Mouse (Mus musculus) CD8-positive naive resting alpha-beta T cell, adult 2 months (primary cell): ENCODE measurements at regions not wholly inside any gene's neighbourhood (a gene's known extent, or its start where the extent isn't known, plus 50 kb on each side); places are given as distances from the start of the nearest gene placed in this dataset.

Source experiments
- DNase-seq, 2 experiments: peaks; one replicate each; pipeline ENCODE4 v3.0.0; 2022; ENCODE audit warnings: low read depth in 2 of 2, low spot score in 2 of 2

DNA sequence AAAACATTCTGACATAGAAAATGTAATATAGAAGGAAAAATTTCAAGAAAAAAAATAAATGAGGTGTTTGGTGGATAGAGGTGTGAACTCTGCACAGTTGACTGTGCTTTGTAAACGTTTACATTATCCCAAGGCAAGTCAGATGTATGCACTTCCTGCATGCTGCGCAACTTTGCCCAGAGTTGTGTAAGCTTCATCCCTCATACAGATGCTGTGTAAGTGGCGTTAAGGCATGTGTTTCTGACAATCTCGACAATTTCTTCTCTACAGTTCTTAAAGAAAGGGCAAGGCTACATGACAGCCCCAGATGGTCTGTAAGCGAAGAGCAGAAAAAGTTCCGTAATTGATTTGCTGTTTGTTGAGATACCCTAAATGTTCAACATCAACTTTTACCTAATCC is 476.6 kb upstream of the Pitx2 start:
- no peak for DNase-seq

DNA sequence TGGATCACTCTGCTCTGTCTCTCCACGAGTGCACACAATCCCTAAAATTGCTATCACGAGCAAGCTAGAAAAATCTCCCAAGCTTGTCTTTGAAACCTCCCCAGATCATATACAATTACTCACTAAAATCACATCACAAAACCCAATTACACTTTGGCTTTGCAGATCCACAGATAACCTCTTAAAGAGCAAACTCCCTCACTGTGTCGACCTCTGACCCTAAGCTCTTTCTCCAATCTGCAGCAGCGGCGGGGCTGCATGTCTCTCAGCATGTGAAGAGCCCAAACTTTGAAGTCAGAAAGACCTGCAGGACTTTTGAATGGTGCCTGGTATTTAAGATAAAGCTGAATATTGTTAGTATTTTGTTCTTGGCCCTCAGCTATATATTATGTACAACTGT is 479.4 kb upstream of the Pitx2 start:
- no peak for DNase-seq

DNA sequence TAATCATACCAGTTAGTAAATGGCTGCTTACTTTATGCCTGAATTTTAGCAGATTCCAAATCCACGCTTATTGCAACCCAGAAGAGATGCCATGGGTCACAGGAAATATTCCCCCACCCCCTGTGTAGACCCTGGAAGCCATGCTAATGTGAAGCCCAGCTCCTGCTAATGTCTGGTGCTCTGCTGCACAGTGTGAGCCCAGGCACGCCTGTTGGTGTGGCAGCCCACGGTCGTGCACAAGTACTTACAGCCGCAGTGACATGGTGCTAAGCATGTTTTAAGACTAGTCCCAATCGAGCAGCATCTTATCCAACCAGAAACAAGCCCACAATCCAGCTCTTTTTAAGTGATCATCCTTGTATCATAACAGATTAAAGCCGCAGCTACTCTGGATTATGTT is 480.5 kb upstream of the Pitx2 start:
- DNase-seq = no peak

DNA sequence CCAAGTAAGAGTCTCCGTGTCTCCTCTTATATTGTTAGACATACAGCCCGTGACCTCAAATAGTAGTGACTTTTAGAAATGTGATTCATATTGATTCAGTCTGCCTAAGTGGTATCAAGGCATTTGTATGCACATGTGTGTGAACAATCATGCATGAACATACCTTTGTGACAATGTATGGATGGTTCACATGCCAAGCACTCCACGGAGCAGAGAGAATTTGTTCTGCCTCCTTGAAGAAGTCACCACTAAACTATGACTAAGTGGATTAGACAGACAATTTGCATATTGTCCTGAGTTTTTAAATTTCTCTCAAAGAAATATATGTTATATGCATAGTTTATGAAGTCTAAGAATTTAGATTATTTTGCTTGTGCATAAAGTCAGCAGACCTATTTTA is 492.4 kb upstream of the Pitx2 start:
- DNase-seq = no peak

DNA sequence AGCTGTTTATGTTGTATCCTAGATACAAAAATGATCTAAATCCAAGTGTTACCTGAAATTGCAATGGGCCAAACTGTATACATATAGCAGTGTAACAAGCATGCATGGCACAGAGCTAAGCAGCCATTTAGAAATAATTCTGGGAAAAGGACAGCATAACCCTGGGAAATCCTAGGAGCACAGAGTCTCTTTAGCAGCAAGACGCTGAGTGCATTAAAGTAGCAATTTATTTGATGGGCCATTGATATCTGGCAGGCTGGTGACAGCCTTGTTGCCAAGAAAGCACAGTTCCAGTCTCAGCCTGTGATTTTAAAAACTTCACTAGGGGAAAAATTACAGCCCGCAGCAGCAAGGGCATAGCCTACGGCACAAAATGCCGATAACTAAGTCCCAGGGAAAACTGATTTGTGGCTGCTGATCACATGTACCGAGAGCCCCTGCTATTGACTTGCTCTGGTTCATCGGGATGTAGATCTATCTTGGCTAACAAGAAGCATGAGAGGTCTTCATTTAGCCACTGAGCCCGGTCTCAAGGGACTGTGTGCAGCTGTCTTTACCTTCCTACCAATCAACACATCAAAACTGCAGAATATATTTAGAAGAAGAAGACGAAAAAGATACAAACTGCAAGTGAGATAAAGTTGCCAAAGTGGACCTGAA is 531.1 kb upstream of the Pitx2 start:
- DNase-seq = no peak

DNA sequence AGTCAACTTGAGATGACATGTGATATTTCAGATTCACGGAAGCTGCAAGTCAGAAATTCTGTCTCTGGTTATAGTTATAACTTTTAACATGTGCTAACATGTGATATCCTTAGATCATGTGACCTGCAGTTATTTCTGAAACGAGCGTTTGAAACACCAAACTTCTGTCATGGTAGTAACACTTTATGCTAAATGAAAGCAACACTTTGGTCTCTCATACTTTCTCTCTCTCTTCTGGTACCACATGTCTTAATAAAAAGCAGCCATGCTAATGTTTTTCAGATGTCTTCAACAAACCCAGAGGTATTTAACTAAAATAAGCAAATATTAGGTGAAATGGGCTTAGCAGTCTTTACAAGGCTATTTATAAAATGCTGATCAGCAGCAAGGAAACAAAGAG is 534.5 kb upstream of the Pitx2 start:
- DNase-seq = no peak

DNA sequence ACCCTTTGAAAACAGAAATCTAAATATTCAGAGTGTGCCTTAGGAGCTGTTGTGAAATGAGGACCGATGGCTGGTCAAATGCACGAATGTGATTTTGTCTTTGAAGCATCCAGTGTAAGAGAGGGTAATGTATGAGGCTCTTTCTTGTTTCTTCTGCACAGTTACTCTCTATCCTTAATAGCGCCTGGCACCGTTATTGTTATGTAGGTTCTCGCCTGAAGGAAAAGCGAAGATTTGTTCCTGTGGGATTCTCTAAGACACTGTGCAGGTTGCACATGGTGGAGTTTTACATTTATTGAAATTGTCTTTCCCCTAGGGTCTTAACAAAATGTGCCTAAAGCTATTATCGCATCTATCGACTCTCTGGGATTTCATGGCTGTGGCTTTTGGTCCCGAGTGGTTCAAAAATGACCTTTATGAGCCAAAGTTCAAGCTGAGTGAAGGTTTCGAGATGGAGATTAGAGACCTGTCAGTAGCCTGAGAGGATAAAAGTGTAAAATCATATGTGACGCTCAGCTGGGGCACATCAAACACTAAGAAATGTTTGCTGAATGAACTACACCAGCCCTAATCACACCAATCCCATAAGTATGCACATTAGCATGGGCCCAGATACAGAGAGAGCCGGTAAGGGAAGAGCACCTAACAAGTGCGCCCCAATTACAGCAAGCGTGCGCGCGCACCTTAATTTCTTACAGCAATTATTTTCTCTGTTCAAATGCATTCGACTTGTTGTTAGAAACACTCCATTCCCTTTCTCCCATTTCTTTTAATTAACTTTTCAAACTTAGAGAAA is 562.5 kb upstream of the Pitx2 start:
- DNase-seq = no peak

DNA sequence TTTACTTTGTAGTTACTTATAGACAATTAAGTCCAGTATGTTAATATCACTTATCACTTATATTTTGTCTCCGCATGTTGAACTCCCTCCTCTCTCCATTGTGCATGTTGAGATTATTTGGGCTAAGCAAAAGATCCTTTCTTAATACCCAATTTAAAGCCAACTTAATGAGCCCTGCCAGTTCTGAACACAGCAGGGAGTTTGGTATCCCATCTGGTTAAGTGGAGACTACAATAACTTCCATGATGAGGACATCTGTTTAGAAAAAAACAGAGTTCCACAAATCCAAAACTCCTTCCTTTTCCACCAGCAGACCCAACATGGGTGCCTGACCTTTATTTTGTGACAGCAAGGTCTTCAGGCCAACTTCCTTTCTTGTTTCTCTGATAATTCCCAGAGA is 572.0 kb upstream of the Pitx2 start:
- no peak for DNase-seq

DNA sequence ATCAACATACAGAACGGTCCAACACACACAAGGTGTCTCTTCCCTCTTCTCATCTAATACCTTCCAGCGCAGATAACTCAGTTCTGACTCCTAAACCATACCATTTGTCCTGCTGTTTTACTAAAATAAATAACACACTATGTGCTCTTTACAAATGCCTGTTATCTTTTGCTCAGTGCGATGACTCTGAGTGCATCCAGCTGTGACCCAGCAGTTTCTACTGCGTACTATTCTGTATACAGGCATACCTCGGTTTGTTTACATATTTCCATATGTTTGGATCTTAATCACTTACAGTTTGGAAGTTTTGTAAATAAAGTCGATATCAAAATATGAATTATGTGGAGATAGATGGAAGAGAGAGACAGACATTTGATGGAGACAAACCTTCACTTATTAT is 583.0 kb upstream of the Pitx2 start:
- DNase-seq = no peak

DNA sequence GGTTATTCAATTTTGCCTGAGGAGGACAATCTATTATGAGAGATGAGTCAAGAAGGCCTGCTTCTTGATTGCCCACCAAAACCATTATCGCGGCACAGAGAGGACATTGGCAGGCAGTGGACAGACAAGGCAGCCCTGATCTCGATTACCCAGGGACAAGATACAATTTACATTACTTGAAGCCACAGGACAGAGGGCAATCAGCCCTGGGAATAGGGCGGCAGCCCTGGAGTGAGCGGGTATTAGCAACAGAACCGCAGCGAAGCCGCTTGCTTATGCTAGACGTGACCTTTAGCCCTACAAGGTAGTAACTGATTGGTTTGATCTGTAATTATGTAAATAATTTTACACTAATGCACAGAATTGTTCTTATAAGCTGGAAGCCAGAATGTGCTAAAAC is 586.0 kb upstream of the Pitx2 start:
- DNase-seq = no peak

DNA sequence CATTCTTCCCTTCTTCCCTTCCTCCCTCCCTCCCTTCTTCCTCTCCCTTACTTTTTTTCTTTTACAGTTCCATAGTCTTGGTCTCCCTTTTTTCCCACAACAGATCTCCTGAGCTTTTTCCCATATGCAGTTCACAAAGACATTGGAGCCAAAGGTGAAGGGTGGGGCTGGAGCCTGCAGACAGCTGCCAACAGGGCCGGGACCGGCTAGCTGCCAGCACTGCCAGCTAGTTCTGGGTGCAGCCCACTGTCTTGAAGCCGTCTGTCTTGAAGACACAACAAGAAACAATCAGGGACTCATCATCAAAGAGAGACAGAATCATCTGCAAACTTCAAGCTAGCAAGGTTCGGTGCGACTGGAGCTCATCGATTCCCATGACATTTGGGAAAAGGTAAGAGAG is 588.9 kb upstream of the Pitx2 start:
- no peak for DNase-seq

DNA sequence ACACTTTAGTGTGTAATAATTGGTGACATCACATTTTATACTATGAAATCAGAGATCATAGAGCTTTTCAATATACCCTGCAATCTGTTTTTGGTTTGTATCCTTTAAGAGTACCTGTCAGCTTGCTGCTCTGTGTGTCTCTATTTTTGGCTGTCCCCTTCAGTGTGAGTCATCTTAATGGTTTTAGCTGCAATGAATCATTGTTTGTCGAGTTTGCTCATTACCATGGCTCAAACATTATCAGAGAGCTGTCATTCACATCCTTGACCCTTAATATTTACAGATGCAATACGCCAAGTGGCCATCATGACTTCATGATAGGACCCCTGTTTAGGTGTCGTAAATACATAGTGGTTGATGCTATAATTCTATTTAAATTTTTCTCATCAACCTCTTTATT is 591.0 kb upstream of the Pitx2 start:
- DNase-seq = no peak

DNA sequence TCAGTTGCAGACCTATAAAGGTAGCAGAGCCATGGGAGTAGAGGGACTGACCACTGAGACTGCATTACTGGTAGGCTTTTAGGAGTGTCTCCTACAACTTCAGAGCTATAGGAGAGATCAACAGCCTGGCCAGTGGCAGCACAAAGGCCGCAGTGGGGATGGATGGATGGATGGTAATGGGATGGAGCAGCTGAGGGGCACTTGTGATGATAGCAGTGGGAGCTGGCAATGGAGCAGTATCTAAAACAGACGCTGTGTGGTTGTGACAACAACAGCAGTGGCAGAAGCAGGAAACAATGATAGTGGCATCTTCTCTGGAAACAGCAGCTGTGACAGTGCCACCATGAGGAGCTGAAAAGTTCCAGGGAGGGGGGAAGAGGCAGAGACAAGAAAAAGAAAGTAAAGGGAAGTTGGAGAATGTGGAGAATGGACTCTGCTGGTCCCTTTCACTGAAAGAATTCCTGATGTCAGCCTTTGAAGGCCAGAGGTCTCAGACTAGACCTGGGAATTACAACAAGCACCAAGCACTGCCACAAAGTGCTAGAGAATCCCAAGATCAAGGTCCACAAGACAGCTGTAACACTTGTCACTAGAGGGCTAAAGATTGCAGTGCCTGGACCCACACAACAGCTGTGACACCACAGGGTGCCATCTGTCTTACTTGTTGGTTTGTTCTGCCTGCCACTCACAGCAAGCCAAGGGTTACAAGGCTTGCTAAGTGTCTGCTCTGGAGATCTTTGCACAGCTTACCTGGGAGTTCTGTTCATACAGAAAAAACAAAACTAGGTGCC is 624.1 kb upstream of the Pitx2 start:
- DNase-seq = no peak

DNA sequence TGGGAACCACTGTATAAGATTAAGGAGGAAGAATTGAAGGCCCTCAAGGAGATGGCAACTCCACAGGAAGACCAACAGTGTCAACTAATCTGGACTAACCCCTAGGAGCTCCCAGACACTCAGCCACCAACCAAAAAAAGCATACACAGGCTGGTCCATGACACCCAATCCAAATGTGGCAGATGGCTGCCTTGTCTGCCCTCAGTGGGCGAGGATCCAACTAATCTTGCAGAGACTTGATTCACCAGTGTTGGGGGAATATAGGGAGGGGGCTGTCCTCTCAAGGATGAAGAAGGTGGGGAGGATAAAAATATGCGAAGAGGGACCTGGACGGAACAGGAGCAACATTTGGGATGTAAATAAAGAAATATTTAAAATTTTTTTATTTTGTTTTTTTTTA is 629.1 kb upstream of the Pitx2 start:
- DNase-seq = no peak

DNA sequence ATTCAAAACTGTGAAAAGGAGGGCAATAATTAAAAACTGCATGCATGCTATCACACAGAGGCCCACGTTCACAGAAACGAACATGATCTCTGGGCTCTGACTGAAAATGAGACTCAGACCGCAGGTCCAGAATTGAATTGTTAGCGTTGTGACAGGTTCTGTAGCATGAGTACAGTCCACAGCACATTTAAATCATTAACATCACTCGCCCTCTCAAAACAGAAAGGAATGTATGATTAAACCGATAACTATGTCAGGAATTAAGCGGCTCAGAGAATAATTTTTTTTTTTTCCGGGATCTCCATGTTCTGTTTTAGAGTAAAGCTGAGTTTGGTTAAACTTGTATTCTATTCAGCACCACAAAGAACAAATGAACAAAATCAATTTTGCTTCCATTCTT is 634.3 kb upstream of the Pitx2 start:
- no peak for DNase-seq

DNA sequence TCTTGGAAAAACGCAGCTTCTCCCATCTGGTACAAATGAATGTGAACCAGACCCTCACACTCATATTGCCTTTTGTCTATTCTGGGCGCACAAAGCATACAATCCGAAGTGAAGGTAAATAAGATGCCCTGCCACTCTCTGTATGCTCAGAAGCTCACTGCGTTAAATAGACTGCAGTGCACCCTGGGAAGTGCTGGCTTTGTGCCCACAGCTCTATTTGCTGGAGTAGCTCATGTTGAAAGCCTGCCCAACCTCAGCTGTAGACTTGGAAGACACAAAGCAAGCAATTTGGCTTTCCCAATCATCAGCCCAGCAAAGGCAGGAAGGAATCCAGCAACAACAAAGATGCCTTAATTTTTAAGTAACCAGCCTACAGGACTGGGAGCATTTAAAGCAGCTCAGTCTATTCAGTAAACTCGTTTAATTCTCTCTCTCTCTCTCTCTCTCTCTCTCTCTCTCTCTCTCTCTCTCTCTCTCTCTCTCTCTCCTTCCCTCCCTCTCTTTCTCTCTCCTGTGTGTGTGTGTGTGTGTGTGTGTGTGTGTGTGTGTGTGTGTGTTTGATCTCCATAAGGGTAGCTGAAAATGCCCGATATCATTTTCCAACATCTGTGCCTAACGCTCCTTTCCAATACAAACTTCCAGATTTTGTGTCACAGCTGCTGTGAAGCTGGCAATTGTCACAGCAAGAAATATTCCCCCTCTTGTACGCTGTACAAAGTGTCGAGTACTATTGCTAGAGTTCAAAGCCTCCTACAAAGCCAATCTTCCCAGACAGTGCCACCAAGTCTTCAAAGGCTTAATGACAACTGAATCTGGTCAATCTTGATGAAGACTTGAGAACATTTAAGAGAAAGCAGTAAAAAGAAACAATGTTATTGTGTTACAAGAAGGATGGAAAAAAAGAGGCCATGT is 650.5 kb upstream of the Fam241a start:
- DNase-seq = no peak

DNA sequence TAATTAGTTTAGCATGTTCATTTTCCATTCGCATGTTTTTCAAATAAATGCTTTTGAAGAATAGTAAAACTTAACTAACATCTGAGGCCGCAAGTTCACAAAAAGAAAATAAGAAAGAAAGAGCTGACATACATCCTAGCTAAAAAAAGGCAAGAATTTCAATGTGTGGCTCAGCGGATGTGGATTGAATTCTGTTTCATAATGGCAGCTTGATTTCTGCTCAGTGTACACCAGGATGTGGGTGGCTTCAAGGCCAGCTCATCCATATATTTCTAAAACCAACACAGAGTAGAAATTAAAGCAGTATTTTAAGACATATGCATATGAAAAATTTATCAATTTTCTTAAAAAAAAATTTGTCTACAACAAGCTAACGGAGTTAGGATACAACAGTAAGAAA is 629.3 kb upstream of the Fam241a start:
- DNase-seq = no peak

DNA sequence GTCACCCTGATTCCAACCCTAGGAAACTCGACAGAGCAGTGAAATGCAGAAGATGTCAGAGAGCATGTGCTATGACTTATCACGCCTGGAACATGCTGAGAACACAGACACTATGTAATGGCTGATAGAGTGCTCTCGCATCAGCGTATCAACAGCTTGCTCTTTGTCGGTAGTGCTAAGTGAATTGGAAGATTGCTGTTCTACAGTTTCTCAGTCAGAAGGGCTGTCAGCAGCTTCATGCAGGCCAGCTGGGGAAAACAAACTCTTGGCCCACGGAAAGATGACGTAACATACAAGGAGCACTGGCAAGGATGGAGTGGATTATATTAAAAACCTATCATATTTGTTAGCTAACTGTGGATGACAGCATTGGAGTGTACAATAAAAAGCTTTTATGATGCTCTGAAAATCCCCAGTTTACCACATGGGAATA is 624.6 kb upstream of the Fam241a start:
- no peak for DNase-seq

DNA sequence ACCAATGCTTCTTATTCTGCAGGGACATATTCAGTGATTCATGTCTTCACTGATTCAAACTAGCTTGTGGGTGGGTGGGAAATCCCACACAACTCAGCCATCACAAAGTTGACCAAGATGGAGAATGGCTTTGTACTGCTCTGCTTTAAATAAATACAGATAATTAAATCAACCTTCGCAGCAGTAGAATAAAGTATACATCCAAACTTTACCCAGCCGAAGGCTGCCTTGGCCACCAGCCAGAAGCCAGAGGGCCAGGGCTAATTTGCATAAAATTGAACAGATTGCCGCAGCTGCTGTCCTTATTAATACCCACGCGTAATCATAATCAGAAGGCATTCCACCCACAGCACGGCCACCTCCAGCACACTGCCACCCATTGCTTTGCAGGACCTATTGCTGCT is 623.8 kb upstream of the Fam241a start:
- DNase-seq = no peak

DNA sequence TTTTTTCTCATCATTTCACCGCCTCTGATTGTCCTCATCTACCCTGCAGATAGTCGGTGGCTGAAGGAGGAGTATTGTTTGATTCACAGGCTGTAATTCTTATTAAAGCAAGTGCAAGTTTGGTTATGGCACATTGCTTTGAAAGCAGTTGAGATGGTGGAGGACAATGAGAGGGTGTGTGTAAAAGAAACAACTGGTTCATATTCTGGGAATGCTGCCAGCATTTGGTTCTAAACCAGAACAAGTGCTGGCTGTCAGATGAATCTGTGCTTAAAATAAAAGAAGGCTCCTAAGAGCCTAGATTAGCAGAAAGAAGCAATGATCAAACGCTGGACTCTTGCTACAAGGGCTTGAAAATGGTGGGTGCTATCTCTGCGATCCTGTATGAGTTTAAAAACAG is 622.7 kb upstream of the Fam241a start:
- DNase-seq = no peak

DNA sequence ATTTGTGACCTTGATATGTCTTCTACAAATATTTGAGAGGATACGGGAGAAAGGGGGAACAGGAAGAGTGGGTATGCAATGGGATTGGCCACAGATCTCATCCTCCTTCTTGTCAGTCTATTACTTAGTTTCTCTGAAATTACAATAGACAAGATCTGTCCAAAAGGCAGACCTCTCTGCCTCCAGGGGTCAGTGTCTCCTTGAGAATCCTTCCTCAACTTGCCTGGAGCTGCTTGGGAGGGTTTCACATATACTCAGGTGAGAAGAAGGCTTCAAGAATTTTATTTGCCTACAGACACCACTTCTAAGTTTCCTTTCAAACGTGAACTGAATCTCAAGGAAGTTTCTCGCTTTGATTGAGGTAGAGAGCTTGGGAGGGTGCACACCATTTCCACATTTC is 575.0 kb upstream of the Fam241a start:
- no peak for DNase-seq
